Mouse (Mus musculus) forebrain, embryonic 16.5 days (tissue): ENCODE measurements at regions not wholly inside any gene's neighbourhood (a gene's known extent, or its start where the extent isn't known, plus 50 kb on each side); places are given as distances from the start of the nearest gene placed in this dataset.

ENCODE experiments used
- ATAC-seq: fragments of 200-750 bp; cut with Nextera tagmentation; 2 replicates; pipeline ENCODE4 v1.8.0; 2017; ENCODE audit warnings: mild to moderate bottlenecking, moderate library complexity
- H3K27ac ChIP-seq: fragments of 300-500 bp; sonication (generic); 2 replicates; pipeline ENCODE4 v1.5.1; 2014; ENCODE audit warnings: low read length, control low read depth
- H3K27me3 ChIP-seq: fragments of 300-500 bp; sonication (generic); replicated peaks from 2 replicates; pipeline ENCODE4 v1.6.1; 2014; ENCODE audit warnings: low read length; ENCODE audit not compliant: control insufficient read depth, insufficient read depth
- H3K36me3 ChIP-seq: fragments of 300-500 bp; sonication (generic); 2 replicates; pipeline ENCODE4 v1.6.1; 2014; ENCODE audit not compliant: control insufficient read depth, insufficient read depth
- H3K4me1 ChIP-seq: fragments of 300-500 bp; sonication (generic); replicated peaks from 2 replicates; pipeline ENCODE4 v1.6.1; 2014; ENCODE audit warnings: low read length; ENCODE audit not compliant: control insufficient read depth, insufficient read depth
- H3K4me2 ChIP-seq: fragments of 300-500 bp; sonication (generic); 2 replicates; pipeline ENCODE4 v1.6.1; 2014; ENCODE audit warnings: mild to moderate bottlenecking, low read length, control low read depth
- H3K4me3 ChIP-seq: fragments of 300-500 bp; sonication (generic); replicated peaks from 2 replicates; pipeline ENCODE4 v1.5.1; 2014; ENCODE audit warnings: mild to moderate bottlenecking, low read length, control low read depth
- H3K9ac ChIP-seq: fragments of 300-500 bp; sonication (generic); replicated peaks from 2 replicates; pipeline ENCODE4 v1.6.1; 2014; ENCODE audit warnings: low read depth, low read length, control low read depth
- H3K9me3 ChIP-seq: fragments of 300-500 bp; sonication (generic); 2 replicates; pipeline ENCODE4 v1.6.1; 2016; ENCODE audit warnings: low read length; ENCODE audit not compliant: control insufficient read depth
- WGBS: fragments of 180-500 bp; shearing (Covaris S2); extraction: QIAGEN DNeasy Blood & Tissue Kit; methylation state at CpG from one replicate; pipeline ENCODE4 v1.1.7; 2014; 5-methylcytosine and 5-hydroxymethylcytosine counted together

DNA sequence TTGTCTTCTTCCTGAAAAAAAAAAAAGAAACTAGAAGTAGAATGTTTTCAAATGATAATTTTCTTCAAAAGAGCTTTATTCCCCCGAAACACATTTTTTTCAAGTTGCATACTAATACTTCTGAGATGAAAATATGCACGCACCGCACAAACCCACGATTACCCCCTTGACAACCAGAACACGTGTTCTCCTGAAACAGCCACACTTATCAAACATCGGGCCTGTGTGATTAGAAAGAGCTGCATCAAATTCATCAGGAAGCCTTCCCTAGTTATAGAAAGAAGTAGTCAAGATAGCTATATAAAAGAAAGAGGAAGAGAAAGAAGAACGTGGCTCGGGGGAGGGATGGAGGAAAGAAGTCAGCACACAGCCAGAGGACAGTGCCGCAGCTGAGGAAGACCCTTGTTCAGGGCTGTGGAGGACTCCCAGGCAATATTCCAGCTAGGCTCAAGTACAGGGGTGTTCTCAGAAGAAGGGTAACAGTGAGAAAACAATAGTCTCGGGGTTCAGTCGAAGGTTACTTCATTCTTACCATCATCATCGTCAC is 75.8 kb upstream of the Bach2 start:
- Histone ChIP-seq H3K4me3 (no peak overlapping the region), H3K4me1 (peaks cover 10% of the 10 kb centered on the region), H3K9me3 (no peaks in the 10 kb centered on the region), H3K36me3 (no peaks in the 10 kb centered on the region), H3K27ac (no peak overlapping the region), H3K4me2 (no peak overlapping the region), H3K9ac (no peak overlapping the region), H3K27me3 (no peaks in the 10 kb centered on the region)
- no peak for ATAC-seq
- WGBS, result 78% methylated on average over 12 of the region's 12 CpGs

DNA sequence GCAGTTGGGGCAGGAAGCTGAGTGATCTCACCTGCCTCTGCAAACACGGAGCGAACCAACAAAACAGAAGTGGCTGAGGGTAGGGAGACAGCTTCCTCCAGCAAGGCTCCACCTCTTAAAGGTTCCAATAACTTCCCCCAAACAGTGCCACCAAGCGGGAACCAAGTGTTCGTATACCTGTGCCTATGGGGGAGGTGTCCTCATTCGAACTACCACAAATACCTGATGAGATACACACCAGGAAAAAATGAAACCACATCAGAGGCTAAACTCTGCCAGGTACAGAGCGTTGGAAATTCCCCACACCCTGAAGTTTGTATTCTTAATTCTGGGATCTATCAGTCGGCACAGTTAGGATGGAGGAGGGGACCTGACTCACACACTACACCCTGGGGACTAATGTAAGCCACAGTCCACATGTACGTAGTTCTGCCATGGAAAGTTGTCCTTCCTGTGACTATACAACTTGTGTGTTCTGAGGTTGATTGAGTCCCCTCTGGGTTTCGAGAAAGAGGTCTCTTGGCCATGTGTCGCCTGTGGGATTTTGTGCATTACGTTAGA is 74.4 kb upstream of the Bach2 start:
- Histone ChIP-seq H3K36me3 (no peaks in the 10 kb centered on the region), H3K4me1 (peaks cover 10% of the 10 kb centered on the region), H3K9me3 (no peaks in the 10 kb centered on the region), H3K27ac (no peak overlapping the region), H3K4me3 (no peak overlapping the region), H3K27me3 (no peaks in the 10 kb centered on the region), H3K9ac (no peak overlapping the region), H3K4me2 (no peak overlapping the region)
- ATAC-seq, result no peak
- WGBS, result 96% methylated on average over 11 of the region's 11 CpGs

DNA sequence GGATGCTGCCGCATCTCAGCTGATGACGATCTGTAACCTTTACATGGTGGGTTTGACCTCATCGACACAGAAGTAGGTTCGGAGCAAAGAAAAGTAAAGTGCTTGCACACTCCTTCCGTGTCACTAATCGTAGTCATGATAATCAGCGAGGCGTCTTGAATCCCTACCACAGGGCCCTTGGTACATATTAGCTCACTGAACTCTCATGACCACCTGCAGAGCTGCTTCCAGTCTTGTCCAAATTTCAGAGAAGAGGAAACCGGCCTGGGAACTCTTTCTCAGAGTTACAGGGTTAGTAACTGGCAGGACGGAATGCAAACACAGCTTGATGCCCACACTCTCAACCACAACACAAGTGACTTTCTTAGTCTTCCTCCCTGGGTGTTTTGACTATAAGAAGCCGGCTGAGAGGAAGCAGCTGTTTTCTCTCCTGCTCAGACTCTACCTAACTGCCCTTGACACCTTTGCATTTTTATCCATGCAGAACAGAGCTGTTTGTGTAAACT is 73.8 kb upstream of the Bach2 start:
- no peak for ATAC-seq
- Histone ChIP-seq H3K4me2 (no peak overlapping the region), H3K9ac (no peak overlapping the region), H3K27me3 (no peaks in the 10 kb centered on the region), H3K4me3 (no peak overlapping the region), H3K9me3 (no peaks in the 10 kb centered on the region), H3K36me3 (no peaks in the 10 kb centered on the region), H3K27ac (no peak overlapping the region), H3K4me1 (peaks cover 10% of the 10 kb centered on the region)
- 86% methylated on average over 11 of the region's 11 CpGs for WGBS

DNA sequence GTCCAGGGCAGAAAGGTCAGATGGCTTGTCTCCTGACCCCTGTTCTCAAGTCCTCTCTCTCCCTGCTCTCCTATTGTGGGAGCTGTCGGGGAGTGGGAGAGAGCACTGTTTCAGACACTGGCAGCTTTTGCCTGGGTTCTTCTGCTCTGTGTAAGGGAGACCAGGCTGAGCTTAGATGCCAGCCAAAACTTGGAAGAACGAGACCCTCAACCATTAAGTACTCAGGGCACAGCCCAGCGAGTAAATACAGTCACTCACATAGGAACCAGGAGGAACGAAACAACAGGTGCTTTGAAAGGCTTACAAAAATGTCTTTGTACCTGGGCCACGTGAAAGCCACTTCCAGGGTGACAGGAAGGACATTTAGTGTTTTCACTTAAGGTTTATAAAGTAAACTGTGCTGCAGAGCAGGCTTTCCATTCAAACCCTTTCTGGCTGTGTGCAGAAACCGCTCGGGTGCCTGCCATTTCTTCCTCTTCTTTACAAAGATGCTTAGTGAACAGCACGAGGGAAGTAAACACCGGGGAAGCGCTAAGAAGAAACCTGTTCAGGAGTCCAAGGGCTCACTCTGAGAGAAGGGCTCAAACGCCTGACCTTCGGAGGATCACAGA is 72.6 kb upstream of the Bach2 start:
- 28% methylated on average over 12 of the region's 12 CpGs for WGBS
- H3K4me2 ChIP-seq, result no peak overlapping the region
- H3K36me3 ChIP-seq, result no peaks in the 10 kb centered on the region
- no peaks in the 10 kb centered on the region for H3K27me3 ChIP-seq
- no peaks in the 10 kb centered on the region for H3K9me3 ChIP-seq
- no peak overlapping the region for H3K9ac ChIP-seq
- H3K4me3 ChIP-seq, result no peak overlapping the region
- no peak overlapping the region for H3K27ac ChIP-seq
- no peak for ATAC-seq
- H3K4me1 ChIP-seq, result peaks cover 10% of the 10 kb centered on the region

DNA sequence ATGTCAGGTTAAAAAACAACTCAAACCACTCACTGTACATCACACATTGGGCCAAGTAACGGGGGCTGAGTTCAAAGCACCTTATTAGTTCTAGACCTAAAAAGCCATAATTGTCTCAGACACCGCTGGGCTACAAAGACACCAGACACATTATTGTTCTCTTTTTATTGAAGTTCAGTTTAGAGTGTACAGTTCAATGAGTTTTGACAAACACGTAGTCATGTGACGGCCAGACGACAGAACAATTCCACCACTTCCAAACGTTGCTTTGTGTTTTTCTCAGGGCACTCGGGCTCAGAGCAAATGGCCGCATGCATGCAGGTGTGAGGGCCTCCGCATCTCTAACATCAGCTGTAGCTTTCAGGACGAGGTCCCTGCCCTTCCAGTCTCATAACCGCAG is 71.5 kb upstream of the Bach2 start:
- Histone ChIP-seq H3K4me3 (no peak overlapping the region), H3K4me1 (peaks cover 5% of the 10 kb centered on the region), H3K36me3 (no peaks in the 10 kb centered on the region), H3K4me2 (no peak overlapping the region), H3K27ac (no peak overlapping the region), H3K27me3 (no peaks in the 10 kb centered on the region), H3K9ac (no peak overlapping the region), H3K9me3 (no peaks in the 10 kb centered on the region)
- ATAC-seq, result no peak
- 15% methylated on average over 11 of the region's 11 CpGs for WGBS

DNA sequence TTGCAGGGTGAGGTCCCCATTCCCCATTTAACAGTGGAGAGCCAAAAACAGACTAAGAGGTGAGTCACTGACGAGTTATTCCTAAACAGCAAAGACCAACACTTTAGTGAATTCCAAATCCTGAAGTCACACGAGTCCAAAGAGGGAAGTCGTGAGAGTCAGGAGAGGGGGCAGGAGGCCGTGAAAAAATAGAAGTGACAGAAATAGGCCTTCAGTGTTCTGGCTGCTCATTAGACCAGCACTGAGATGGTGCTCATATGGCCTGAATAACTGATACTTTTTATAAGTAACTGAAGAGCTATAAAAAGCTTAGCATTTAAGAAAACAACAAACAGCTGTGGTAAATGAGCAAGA is 68.5 kb upstream of the Bach2 start:
- no peak for ATAC-seq
- H3K4me2 ChIP-seq, result no peak overlapping the region
- WGBS, result 56% methylated on average over 4 of the region's 4 CpGs
- no peaks in the 10 kb centered on the region for H3K36me3 ChIP-seq
- no peaks in the 10 kb centered on the region for H3K9me3 ChIP-seq
- H3K4me3 ChIP-seq, result no peak overlapping the region
- 0 out of 2 replicates have a peak, but pooled peaks cover 2% of the 10 kb centered on the region for H3K4me1 ChIP-seq
- no peak overlapping the region for H3K9ac ChIP-seq
- no peaks in the 10 kb centered on the region for H3K27me3 ChIP-seq
- no peak overlapping the region for H3K27ac ChIP-seq

DNA sequence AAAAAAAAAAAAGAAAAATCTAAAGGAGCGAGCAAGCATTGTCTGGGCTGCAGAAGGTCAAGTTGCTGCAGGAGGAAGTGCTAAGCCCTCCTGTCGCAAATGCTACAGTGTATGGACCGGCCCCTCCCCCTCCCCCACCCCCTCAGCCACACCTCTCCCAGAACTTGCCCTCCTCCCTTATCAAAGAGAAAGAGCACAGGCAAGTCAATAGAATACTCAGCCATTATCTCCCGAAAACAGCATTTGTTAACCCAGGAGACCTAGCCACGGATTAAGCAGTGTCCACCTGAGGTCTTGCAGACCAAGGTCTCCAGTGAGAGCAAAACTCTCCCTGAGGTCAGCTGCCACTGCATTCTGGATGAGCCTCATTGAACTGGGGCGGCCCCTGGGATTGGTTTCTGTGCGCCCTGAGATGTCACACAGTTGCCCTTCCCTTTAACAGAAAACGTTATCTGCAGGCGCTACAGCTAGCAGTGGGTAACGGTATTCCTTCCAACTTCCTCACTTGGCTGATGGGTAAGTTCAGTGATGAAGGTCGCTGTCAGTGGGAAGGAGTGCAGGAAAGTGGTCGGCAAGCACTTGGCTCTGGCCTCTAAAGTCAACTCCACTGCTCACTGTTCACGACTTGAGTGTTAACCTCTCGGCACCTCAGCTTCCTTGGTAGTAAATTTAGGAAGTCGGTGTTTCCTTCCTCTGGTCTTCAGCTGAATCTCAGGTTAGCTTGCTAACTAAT is 68.0 kb upstream of the Bach2 start:
- H3K27me3 ChIP-seq, result no peaks in the 10 kb centered on the region
- H3K27ac ChIP-seq, result no peak overlapping the region
- no peaks in the 10 kb centered on the region for H3K9me3 ChIP-seq
- no peak for ATAC-seq
- H3K9ac ChIP-seq, result no peak overlapping the region
- no peak overlapping the region for H3K4me2 ChIP-seq
- no peak overlapping the region for H3K4me3 ChIP-seq
- 76% methylated on average over 15 of the region's 15 CpGs for WGBS
- no peaks in the 10 kb centered on the region for H3K36me3 ChIP-seq
- H3K4me1 ChIP-seq, result 0 out of 2 replicates have a peak, but pooled peaks cover 2% of the 10 kb centered on the region

DNA sequence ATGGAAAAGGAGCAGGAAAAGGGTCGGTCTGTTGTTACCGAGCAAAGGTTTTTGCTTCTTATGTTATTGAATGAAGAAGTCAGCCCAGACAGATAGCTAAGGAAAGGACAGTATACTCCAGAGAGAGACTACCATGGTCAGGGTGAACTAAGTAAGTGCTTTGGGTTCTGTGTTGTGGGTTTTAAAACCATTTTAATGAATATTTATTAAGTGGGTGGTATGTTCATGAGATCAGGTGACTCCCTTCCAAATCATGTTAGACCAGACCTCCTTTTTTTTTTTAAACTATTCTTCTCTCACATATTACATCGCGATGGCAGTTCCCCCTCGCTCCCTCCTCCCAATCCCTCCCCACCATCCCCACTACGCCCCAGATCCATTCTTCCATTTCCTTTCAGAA is 67.3 kb upstream of the Bach2 start:
- 94% methylated on average over 6 of the region's 6 CpGs for WGBS
- no peak for ATAC-seq
- H3K27me3 ChIP-seq, result no peaks in the 10 kb centered on the region

DNA sequence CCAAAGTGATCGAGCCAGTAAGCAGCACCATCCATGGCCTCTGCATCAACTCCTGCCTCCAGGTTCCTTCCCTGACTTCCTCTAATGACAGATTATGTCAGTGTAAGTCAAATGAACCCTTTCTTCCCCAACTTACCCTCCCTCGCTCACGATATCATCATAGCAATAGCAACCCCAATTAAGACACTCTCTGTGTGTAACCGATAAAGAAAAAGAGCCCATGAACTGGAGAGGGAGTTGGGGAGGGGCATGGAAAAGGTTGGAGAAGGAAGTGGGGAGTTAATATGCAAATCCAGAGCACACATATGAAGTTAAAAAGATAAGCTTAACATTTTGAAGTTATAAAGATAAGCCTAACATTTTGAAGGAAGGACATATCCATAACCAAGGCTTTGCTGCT is 65.6 kb upstream of the Bach2 start:
- peaks cover 3% of the 10 kb centered on the region; the same call in 1 of the 2 replicates for H3K4me1 ChIP-seq
- H3K4me2 ChIP-seq, result no peak overlapping the region
- H3K27me3 ChIP-seq, result no peaks in the 10 kb centered on the region
- H3K9ac ChIP-seq, result no peak overlapping the region
- no peak overlapping the region for H3K4me3 ChIP-seq
- no peaks in the 10 kb centered on the region for H3K36me3 ChIP-seq
- ATAC-seq, result no peak
- WGBS, result 77% methylated on average over 4 of the region's 4 CpGs
- no peaks in the 10 kb centered on the region for H3K9me3 ChIP-seq
- no peak overlapping the region for H3K27ac ChIP-seq

More for the DNA sequence above, 67.3 kb upstream of the Bach2 start:
- H3K9ac ChIP-seq, result no peak overlapping the region
- no peaks in the 10 kb centered on the region for H3K36me3 ChIP-seq
- no peak overlapping the region for H3K4me2 ChIP-seq
- no peaks in the 10 kb centered on the region for H3K4me1 ChIP-seq
- no peak overlapping the region for H3K27ac ChIP-seq
- no peak overlapping the region for H3K4me3 ChIP-seq
- H3K9me3 ChIP-seq, result no peaks in the 10 kb centered on the region
